Mouse (Mus musculus) spleen, adult 2 months (tissue): ENCODE results near the gene Tmco4.

ENCODE experiments used
- CTCF ChIP-seq: fragments of 200-500 bp; IDR thresholded peaks from 2 replicates; pipeline ENCODE4 v1.5.1; 2011; ENCODE audit warnings: mild to moderate bottlenecking, inconsistent platforms; ENCODE audit not compliant: insufficient read depth, insufficient read length, insufficient replicate concordance; ENCODE audit errors: extremely low read depth
- POLR2A ChIP-seq: fragments of 200-500 bp; IDR thresholded peaks from 2 replicates; pipeline ENCODE4 v1.6.1; 2011; ENCODE audit warnings: low read depth, low read length, inconsistent platforms

DNA sequence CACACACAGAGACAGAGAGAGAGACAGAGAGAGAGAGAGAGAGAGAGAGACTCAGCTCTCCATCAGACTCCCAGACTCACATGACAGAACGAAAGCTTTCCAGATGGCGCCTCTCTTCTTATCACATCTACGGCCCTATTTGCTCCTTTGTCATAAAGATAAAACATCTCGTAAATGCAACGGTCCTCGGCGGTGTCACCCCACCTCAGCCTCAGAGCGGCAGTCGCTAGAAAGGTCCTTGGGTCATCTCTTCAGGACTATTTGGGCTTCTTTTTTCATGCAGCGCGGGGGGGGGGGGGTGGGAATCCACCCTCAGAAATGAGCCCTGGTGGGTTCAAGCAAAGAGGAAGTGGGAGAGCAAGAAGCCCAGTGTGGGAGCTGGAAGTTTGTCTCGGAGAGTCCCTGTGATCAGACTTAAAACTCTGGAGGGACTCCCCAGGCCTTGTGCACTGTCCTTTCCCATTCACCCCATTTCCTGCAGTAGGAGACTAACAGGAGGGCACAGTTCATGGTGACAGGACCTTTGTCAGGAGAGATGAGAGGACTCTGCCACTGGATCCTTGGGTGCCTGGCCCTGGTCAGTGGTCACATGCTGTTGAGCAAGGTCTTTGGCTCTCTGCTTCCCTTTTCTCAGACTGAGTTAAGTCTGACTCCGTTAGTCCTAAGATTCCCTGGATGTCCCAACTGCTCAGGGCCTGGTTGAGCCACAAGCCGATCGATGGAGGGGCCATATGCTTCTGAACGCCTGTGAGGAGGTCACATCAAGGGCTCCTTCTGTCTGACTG is 3.7 kb upstream of the Tmco4 start:
- TF ChIP-seq POLR2A (no peak), CTCF (no peak)
